Mouse (Mus musculus): ENCODE results near the gene Dnajc1. TPM values are rescaled to one million over a fixed set of nuclear protein-coding genes. Genes with fewer than 3 reads are reported as not detected.
A peak's percentile ranks its signal among the peaks of the same experiment; 100 is the strongest.

Gene Dnajc1
- polyA plus RNA-seq, 1 experiment from 2014 or later, result 34.5 TPM

DNA sequence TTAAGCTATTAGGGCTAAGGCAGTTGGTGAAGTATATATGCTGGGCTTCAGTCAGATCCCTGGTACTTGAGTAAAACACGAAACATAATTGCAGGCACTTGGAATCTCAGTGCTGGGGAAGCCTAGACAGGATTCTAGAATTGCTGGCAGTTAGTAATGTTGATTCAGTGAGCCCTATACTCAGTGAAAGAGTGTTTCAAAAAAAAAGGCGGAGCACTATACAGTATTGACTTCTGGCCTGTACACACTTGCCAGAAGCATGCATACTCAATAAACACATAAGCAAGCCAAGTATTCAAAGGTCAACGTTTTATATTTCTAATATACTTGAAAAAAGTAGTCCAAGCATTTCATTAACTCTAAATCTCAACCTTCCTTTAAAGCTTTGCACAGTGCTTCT, 211.0 kb downstream of the Dnajc1 start:
- 60% methylated on average over 3 of the region's 3 CpGs for WGBS
- H3K4me3 ChIP-seq (ENCODE audit: low read depth, low read length), result no peak overlapping the region
- peak; percentile 68; the same call in 1 of the 2 replicates for ATAC-seq (ENCODE audit: low FRiP score, low TSS enrichment)
- H3K9me3 ChIP-seq (ENCODE audit: control insufficient read depth, low read length), result no peaks in the 10 kb centered on the region
- DNase-seq (ENCODE audit: low spot score), result no peak
- no peak overlapping the region for H3K4me2 ChIP-seq (replicated peaks; ENCODE audit: low read depth)
- H3K27me3 ChIP-seq (ENCODE audit: control insufficient read depth, insufficient read depth, low read length), result no peaks in the 10 kb centered on the region
- H3K36me3 ChIP-seq (ENCODE audit: control insufficient read depth, insufficient read depth, low read length), result 0 out of 2 replicates have a peak, but pooled peaks cover 3% of the 10 kb centered on the region
- no peak overlapping the region for H3K9ac ChIP-seq (ENCODE audit: low read length)
- no peak for TF ChIP-seq EP300 (optimal IDR thresholded peaks at IDR 0.05)
- no peak for TF ChIP-seq CTCF (IDR thresholded peaks at IDR 0.05; ENCODE audit: low read depth)
- H3K27ac ChIP-seq (replicated peaks), result no peak overlapping the region
- no peaks in the 10 kb centered on the region for H3K4me1 ChIP-seq (replicated peaks; ENCODE audit: control insufficient read depth, insufficient read depth)

- no peak for DNase-seq (ENCODE audit: low spot score)
- peaks cover 6% of the 10 kb centered on the region; the same call in 1 of the 2 replicates for H3K36me3 ChIP-seq (ENCODE audit: control insufficient read depth, insufficient read depth, low read length)
- no peak for ATAC-seq (ENCODE audit: low FRiP score, low TSS enrichment)
- no peak overlapping the region for H3K4me2 ChIP-seq (replicated peaks; ENCODE audit: low read depth)
- no peaks in the 10 kb centered on the region for H3K9me3 ChIP-seq (ENCODE audit: control insufficient read depth, low read length)
- H3K27ac ChIP-seq (replicated peaks), result no peak overlapping the region
- WGBS, result 86% methylated on average over 5 of the region's 5 CpGs
- H3K27me3 ChIP-seq (ENCODE audit: control insufficient read depth, insufficient read depth, low read length), result no peaks in the 10 kb centered on the region
- no peak overlapping the region for H3K9ac ChIP-seq (ENCODE audit: low read length)
- H3K4me3 ChIP-seq (ENCODE audit: low read depth, low read length), result no peak overlapping the region
- no peaks in the 10 kb centered on the region for H3K4me1 ChIP-seq (replicated peaks; ENCODE audit: control insufficient read depth, insufficient read depth)
- no peak for TF ChIP-seq EP300 (optimal IDR thresholded peaks at IDR 0.05)
- TF ChIP-seq CTCF (IDR thresholded peaks at IDR 0.05; ENCODE audit: low read depth), result no peak
Measured at GRCm38 (mm10) chr2:18180323-18180722, 212.3 kb downstream of the Dnajc1 start.

- Histone ChIP-seq H3K9me3 (ENCODE audit: control insufficient read depth, low read length) (no peaks in the 10 kb centered on the region), H3K4me1 (replicated peaks; ENCODE audit: control insufficient read depth, insufficient read depth) (no peaks in the 10 kb centered on the region), H3K9ac (ENCODE audit: low read length) (no peak overlapping the region), H3K4me3 (ENCODE audit: low read depth, low read length) (no peak overlapping the region), H3K4me2 (replicated peaks; ENCODE audit: low read depth) (no peak overlapping the region), H3K27ac (replicated peaks) (no peak overlapping the region), H3K36me3 (ENCODE audit: control insufficient read depth, insufficient read depth, low read length) (peaks cover 3% of the 10 kb centered on the region; the same call in 1 of the 2 replicates), H3K27me3 (ENCODE audit: control insufficient read depth, insufficient read depth, low read length) (no peaks in the 10 kb centered on the region)
- 76% methylated on average over 3 of the region's 3 CpGs for WGBS
- TF ChIP-seq EP300 (optimal IDR thresholded peaks at IDR 0.05) (no peak), CTCF (IDR thresholded peaks at IDR 0.05; ENCODE audit: low read depth) (no peak)
- DNase-seq (ENCODE audit: low spot score) (no peak), ATAC-seq (ENCODE audit: low FRiP score, low TSS enrichment) (peak; percentile 82)
Measured at GRCm38 (mm10) chr2:18176235-18176634, 216.4 kb downstream of the Dnajc1 start.

- Histone ChIP-seq H3K4me3 (ENCODE audit: low read depth, low read length) (no peak overlapping the region), H3K9me3 (ENCODE audit: control insufficient read depth, low read length) (no peaks in the 10 kb centered on the region), H3K27ac (replicated peaks) (no peak overlapping the region), H3K36me3 (ENCODE audit: control insufficient read depth, insufficient read depth, low read length) (peaks cover 3% of the 10 kb centered on the region; the same call in 1 of the 2 replicates), H3K4me2 (replicated peaks; ENCODE audit: low read depth) (no peak overlapping the region), H3K27me3 (ENCODE audit: control insufficient read depth, insufficient read depth, low read length) (no peaks in the 10 kb centered on the region), H3K4me1 (replicated peaks; ENCODE audit: control insufficient read depth, insufficient read depth) (no peaks in the 10 kb centered on the region), H3K9ac (ENCODE audit: low read length) (no peak overlapping the region)
- TF ChIP-seq CTCF (IDR thresholded peaks at IDR 0.05; ENCODE audit: low read depth), result no peak
- no peak for TF ChIP-seq EP300 (optimal IDR thresholded peaks at IDR 0.05)
- ATAC-seq (ENCODE audit: low FRiP score, low TSS enrichment) (peak; percentile 74; the same call in 1 of the 2 replicates), DNase-seq (ENCODE audit: low spot score) (no peak)
- WGBS, result 40% methylated on average over 1 of the region's 1 CpGs
Measured at GRCm38 (mm10) chr2:18175234-18175633, 217.4 kb downstream of the Dnajc1 start.

DNA sequence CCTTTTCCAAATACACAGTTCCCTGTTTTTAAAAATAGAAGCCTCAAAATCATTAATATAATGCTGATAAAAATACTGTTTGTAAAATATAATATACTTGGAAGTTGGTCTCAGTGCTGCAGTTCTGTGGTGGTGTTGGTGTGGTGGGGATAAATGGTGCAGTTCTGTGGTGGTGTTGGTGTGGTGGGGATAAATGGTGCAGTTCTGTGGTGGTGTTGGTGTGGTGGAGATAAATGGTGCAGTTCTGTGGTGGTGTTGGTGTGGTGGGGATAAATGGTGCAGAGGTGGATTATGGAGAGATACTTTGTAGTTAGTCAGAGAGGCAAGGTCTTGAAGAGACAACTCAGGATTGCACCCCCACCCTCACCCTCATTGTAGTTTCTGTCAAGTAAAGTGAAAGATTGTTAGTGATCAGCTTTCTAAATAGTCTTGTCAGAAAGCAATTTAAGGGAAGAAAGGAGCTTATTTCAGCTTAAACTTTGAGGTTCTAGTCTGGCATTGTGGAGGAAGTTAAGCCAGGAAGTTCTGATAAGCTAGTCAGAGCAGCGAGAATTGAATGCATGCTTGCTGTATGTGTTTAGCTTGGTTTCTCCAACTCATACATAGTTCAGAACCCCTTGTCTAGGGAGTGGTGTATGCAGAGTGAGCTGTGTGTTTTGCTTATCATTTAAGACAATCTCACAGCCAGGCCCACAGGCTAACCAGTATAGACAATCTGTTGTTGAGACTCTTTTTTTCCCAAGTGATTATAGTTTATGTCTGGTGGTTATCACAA, 223.3 kb downstream of the Dnajc1 start:
- Histone ChIP-seq H3K36me3 (ENCODE audit: control insufficient read depth, insufficient read depth, low read length) (no peaks in the 10 kb centered on the region), H3K4me3 (ENCODE audit: low read depth, low read length) (no peak overlapping the region), H3K9ac (ENCODE audit: low read length) (no peak overlapping the region), H3K4me2 (replicated peaks; ENCODE audit: low read depth) (no peak overlapping the region), H3K27ac (replicated peaks) (no peak overlapping the region), H3K9me3 (ENCODE audit: control insufficient read depth, low read length) (no peaks in the 10 kb centered on the region), H3K4me1 (replicated peaks; ENCODE audit: control insufficient read depth, insufficient read depth) (no peaks in the 10 kb centered on the region), H3K27me3 (ENCODE audit: control insufficient read depth, insufficient read depth, low read length) (no peaks in the 10 kb centered on the region)
- DNase-seq (ENCODE audit: low spot score), result no peak
- ATAC-seq (ENCODE audit: low FRiP score, low TSS enrichment), result no peak
- 33% methylated on average over 1 of the region's 1 CpGs for WGBS
- TF ChIP-seq CTCF (IDR thresholded peaks at IDR 0.05; ENCODE audit: low read depth), result no peak
- TF ChIP-seq EP300 (optimal IDR thresholded peaks at IDR 0.05), result no peak

DNA sequence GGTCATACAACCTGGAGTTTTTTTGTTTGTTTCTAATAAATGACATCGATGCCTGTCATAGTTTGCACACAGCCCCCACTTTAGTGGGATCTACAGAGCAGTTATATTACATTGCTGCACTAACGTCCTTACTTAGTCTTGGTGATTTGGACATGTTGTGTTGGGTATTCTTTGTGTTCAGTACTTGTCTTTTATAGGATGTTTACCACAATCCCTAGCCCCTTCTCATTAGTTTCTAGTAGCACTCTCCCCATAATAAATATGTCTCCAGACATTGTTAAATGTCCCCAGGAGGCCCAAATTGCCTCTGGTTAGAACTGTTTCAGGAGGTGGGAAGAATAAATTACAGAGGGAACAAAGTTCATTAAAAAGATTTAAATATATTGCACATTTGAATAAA, 227.1 kb downstream of the Dnajc1 start:
- Histone ChIP-seq H3K9ac (ENCODE audit: low read length) (no peak overlapping the region), H3K27ac (replicated peaks) (no peak overlapping the region), H3K36me3 (ENCODE audit: control insufficient read depth, insufficient read depth, low read length) (0 out of 2 replicates have a peak, but pooled peaks cover 5% of the 10 kb centered on the region), H3K9me3 (ENCODE audit: control insufficient read depth, low read length) (no peaks in the 10 kb centered on the region), H3K4me2 (replicated peaks; ENCODE audit: low read depth) (no peak overlapping the region), H3K27me3 (ENCODE audit: control insufficient read depth, insufficient read depth, low read length) (no peaks in the 10 kb centered on the region), H3K4me3 (ENCODE audit: low read depth, low read length) (no peak overlapping the region), H3K4me1 (replicated peaks; ENCODE audit: control insufficient read depth, insufficient read depth) (no peaks in the 10 kb centered on the region)
- DNase-seq (ENCODE audit: low spot score), result no peak
- no peak for ATAC-seq (ENCODE audit: low FRiP score, low TSS enrichment)
- TF ChIP-seq EP300 (optimal IDR thresholded peaks at IDR 0.05), result no peak
- no peak for TF ChIP-seq CTCF (IDR thresholded peaks at IDR 0.05; ENCODE audit: low read depth)
- WGBS, result 88% methylated on average over 2 of the region's 2 CpGs

Measured in stomach, postnatal 0 days (tissue).